Mouse (Mus musculus) midbrain, embryonic 13.5 days (tissue): ENCODE measurements around the gene Amhr2. TPM values are rescaled to one million over a fixed set of nuclear protein-coding genes. Genes with fewer than 3 reads are reported as not detected.

Source experiments
- ATAC-seq: fragments of 200-750 bp; cut with Nextera tagmentation; 2 replicates; pipeline ENCODE4 v1.8.0; 2017; ENCODE audit warnings: mild to moderate bottlenecking, moderate TSS enrichment, moderate library complexity
- H3K27ac ChIP-seq: fragments of 300-500 bp; sonication (generic); 2 replicates; pipeline ENCODE4 v1.5.1; 2015; ENCODE audit warnings: inconsistent platforms, mild to moderate bottlenecking, moderate library complexity
- H3K27me3 ChIP-seq: fragments of 300-500 bp; sonication (generic); 2 replicates; pipeline ENCODE4 v1.6.1; 2015; ENCODE audit warnings: mild to moderate bottlenecking, inconsistent platforms
- H3K36me3 ChIP-seq: fragments of 300-500 bp; sonication (generic); 2 replicates; pipeline ENCODE4 v1.6.1; 2015; ENCODE audit warnings: mild to moderate bottlenecking, inconsistent platforms
- H3K4me1 ChIP-seq: fragments of 300-500 bp; sonication (generic); replicated peaks from 2 replicates; pipeline ENCODE4 v1.6.1; 2015; ENCODE audit warnings: inconsistent platforms
- H3K4me2 ChIP-seq: fragments of 300-500 bp; sonication (generic); replicated peaks from 2 replicates; pipeline ENCODE4 v1.6.1; 2015; ENCODE audit warnings: moderate library complexity, mild to moderate bottlenecking, inconsistent platforms
- H3K4me3 ChIP-seq: fragments of 300-500 bp; sonication (generic); replicated peaks from 2 replicates; pipeline ENCODE4 v1.5.1; 2015; ENCODE audit warnings: mild to moderate bottlenecking, inconsistent platforms
- H3K9ac ChIP-seq: fragments of 300-500 bp; sonication (generic); replicated peaks from 2 replicates; pipeline ENCODE4 v1.6.1; 2015; ENCODE audit warnings: mild to moderate bottlenecking, inconsistent platforms
- H3K9me3 ChIP-seq: fragments of 300-500 bp; sonication (generic); 2 replicates; pipeline ENCODE4 v1.6.1; 2016; ENCODE audit warnings: mild to moderate bottlenecking, inconsistent platforms
- WGBS: fragments of 180-500 bp; shearing (Covaris S2); methylation state at CpG from one replicate; pipeline ENCODE4 v1.1.7; 2015; 5-methylcytosine and 5-hydroxymethylcytosine counted together
- polyA plus RNA-seq: library from polyadenylated mRNA; unstranded; fragments of >200 nt; fragmentation: Nextera tagmentation; extraction: Ambion mirVana; gene quantifications from 2 replicates; pipeline ENCODE4 v1.2.1, GENCODE M21; 2015

Gene Amhr2
- polyA plus RNA-seq, 1 experiment from 2014 or later: 0.74 TPM

- no peak overlapping the region for H3K4me2 ChIP-seq
- H3K27ac ChIP-seq: no peak overlapping the region
- no peak overlapping the region for H3K9ac ChIP-seq
- 96% methylated on average over 4 of the region's 4 CpGs for WGBS
- H3K27me3 ChIP-seq: no peaks in the 10 kb centered on the region
- H3K4me3 ChIP-seq: no peak overlapping the region
- no peaks in the 10 kb centered on the region for H3K9me3 ChIP-seq
- H3K4me1 ChIP-seq: no peaks in the 10 kb centered on the region
- no peak for ATAC-seq
- peaks cover 57% of the 10 kb centered on the region for H3K36me3 ChIP-seq
These were observed 12.0 kb upstream of the Amhr2 start for GRCm38 (mm10) chr15:102433173-102433572.

- Histone ChIP-seq H3K36me3 (no peaks in the 10 kb centered on the region), H3K27ac (no peak overlapping the region), H3K4me1 (no peaks in the 10 kb centered on the region), H3K9me3 (no peaks in the 10 kb centered on the region), H3K27me3 (no peaks in the 10 kb centered on the region), H3K4me2 (no peak overlapping the region), H3K9ac (no peak overlapping the region), H3K4me3 (no peak overlapping the region)
- ATAC-seq: no peak
- WGBS: 50% methylated on average over 2 of the region's 2 CpGs
These were observed 2.7 kb upstream of the Amhr2 start for GRCm38 (mm10) chr15:102442490-102442889.

- Histone ChIP-seq H3K4me3 (no peak overlapping the region), H3K27ac (no peak overlapping the region), H3K9ac (no peak overlapping the region), H3K4me2 (no peak overlapping the region), H3K27me3 (no peaks in the 10 kb centered on the region), H3K4me1 (no peaks in the 10 kb centered on the region), H3K9me3 (no peaks in the 10 kb centered on the region), H3K36me3 (no peaks in the 10 kb centered on the region)
- ATAC-seq: no peak
- 69% methylated on average over 5 of the region's 6 CpGs for WGBS
These were observed 1.3 kb downstream of the Amhr2 start for GRCm38 (mm10) chr15:102446448-102446847.

GRCm38 (mm10) chr15:102449366-102449765 is 4.2 kb downstream of the Amhr2 start:
- 75% methylated on average over 8 of the region's 8 CpGs for WGBS
- H3K36me3 ChIP-seq: no peaks in the 10 kb centered on the region
- no peak for ATAC-seq
- H3K4me1 ChIP-seq: no peaks in the 10 kb centered on the region
- H3K9ac ChIP-seq: no peak overlapping the region
- no peaks in the 10 kb centered on the region for H3K9me3 ChIP-seq
- H3K27ac ChIP-seq: no peak overlapping the region
- no peaks in the 10 kb centered on the region for H3K27me3 ChIP-seq
- no peak overlapping the region for H3K4me3 ChIP-seq
- no peak overlapping the region for H3K4me2 ChIP-seq

- no peaks in the 10 kb centered on the region for H3K4me1 ChIP-seq
- H3K9ac ChIP-seq: no peak overlapping the region
- H3K27ac ChIP-seq: no peak overlapping the region
- H3K27me3 ChIP-seq: no peaks in the 10 kb centered on the region
- no peak for ATAC-seq
- WGBS: 31% methylated on average over 7 of the region's 7 CpGs
- no peaks in the 10 kb centered on the region for H3K9me3 ChIP-seq
- no peak overlapping the region for H3K4me2 ChIP-seq
- no peak overlapping the region for H3K4me3 ChIP-seq
- no peaks in the 10 kb centered on the region for H3K36me3 ChIP-seq
These were observed 5.8 kb downstream of the Amhr2 start for GRCm38 (mm10) chr15:102450928-102451327.

GRCm38 (mm10) chr15:102451666-102452430 is 6.7 kb downstream of the Amhr2 start:
- Histone ChIP-seq H3K27me3 (no peaks in the 10 kb centered on the region), H3K4me3 (no peak overlapping the region), H3K4me2 (no peak overlapping the region), H3K9me3 (no peaks in the 10 kb centered on the region), H3K27ac (no peak overlapping the region), H3K4me1 (no peaks in the 10 kb centered on the region), H3K9ac (no peak overlapping the region), H3K36me3 (no peaks in the 10 kb centered on the region)
- no peak for ATAC-seq
- WGBS: 85% methylated on average over 26 of the region's 26 CpGs

- Histone ChIP-seq H3K27ac (no peak overlapping the region), H3K36me3 (no peaks in the 10 kb centered on the region), H3K4me3 (no peak overlapping the region), H3K27me3 (no peaks in the 10 kb centered on the region), H3K9me3 (no peaks in the 10 kb centered on the region), H3K4me2 (no peak overlapping the region), H3K4me1 (peaks cover 19% of the 10 kb centered on the region), H3K9ac (no peak overlapping the region)
- no peak for ATAC-seq
- WGBS: 36% methylated on average over 6 of the region's 6 CpGs
These were observed 10.8 kb downstream of the Amhr2 start for GRCm38 (mm10) chr15:102455993-102456392.

- Histone ChIP-seq H3K36me3 (peaks cover 10% of the 10 kb centered on the region), H3K4me3 (peak overlapping the region; percentile 52), H3K9me3 (no peaks in the 10 kb centered on the region), H3K27me3 (no peaks in the 10 kb centered on the region), H3K27ac (0 out of 2 replicates have a peak overlapping the region, but pooled peaks have one; percentile 10), H3K4me1 (peaks cover 22% of the 10 kb centered on the region), H3K4me2 (peak overlapping the region; percentile 66), H3K9ac (peak overlapping the region; percentile 61; the same call in 1 of the 2 replicates)
- 86% methylated on average over 5 of the region's 5 CpGs for WGBS
- no peak for ATAC-seq
These were observed 13.0 kb downstream of the Amhr2 start for GRCm38 (mm10) chr15:102458050-102458736.

GRCm38 (mm10) chr15:102458904-102459317 is 13.7 kb downstream of the Amhr2 start, which contains the start of gene Prr13:
Gene Prr13, plus strand, starts transcription at chr15:102459028.
- H3K9ac ChIP-seq: peak within 1 kb of the TSS; percentile 61
- H3K36me3 ChIP-seq: peaks cover 15% of the 10 kb centered on the region
- peak within 1 kb of the TSS; percentile 52 for H3K4me3 ChIP-seq
- no peaks in the 10 kb centered on the region for H3K27me3 ChIP-seq
- WGBS: under 1% methylated on average over 19 of the region's 19 CpGs
- peak; percentile 92 for ATAC-seq
- H3K4me1 ChIP-seq: peaks cover 22% of the 10 kb centered on the region
- H3K27ac ChIP-seq: peak within 1 kb of the TSS; percentile 10; the same call in 1 of the 2 replicates
- peak within 1 kb of the TSS; percentile 66 for H3K4me2 ChIP-seq
- H3K9me3 ChIP-seq: no peaks in the 10 kb centered on the region

- peak overlapping the region; percentile 61 for H3K9ac ChIP-seq
- WGBS: 42% methylated on average over 6 of the region's 6 CpGs
- H3K9me3 ChIP-seq: no peaks in the 10 kb centered on the region
- no peak overlapping the region; the same call in 1 of the 2 replicates for H3K27ac ChIP-seq
- H3K27me3 ChIP-seq: no peaks in the 10 kb centered on the region
- H3K4me3 ChIP-seq: peak overlapping the region; percentile 52
- peaks cover 15% of the 10 kb centered on the region for H3K36me3 ChIP-seq
- peaks cover 22% of the 10 kb centered on the region for H3K4me1 ChIP-seq
- H3K4me2 ChIP-seq: peak overlapping the region; percentile 66
- ATAC-seq: 0 out of 2 replicates have a peak, but pooled peaks have one; percentile 40
These were observed 14.2 kb downstream of the Amhr2 start for GRCm38 (mm10) chr15:102459381-102459780.

GRCm38 (mm10) chr15:102459847-102460246 is 14.7 kb downstream of the Amhr2 start:
- no peak for ATAC-seq
- no peaks in the 10 kb centered on the region for H3K27me3 ChIP-seq
- H3K9ac ChIP-seq: peak overlapping the region; percentile 61
- H3K4me1 ChIP-seq: peaks cover 22% of the 10 kb centered on the region
- H3K27ac ChIP-seq: no peak overlapping the region
- H3K4me2 ChIP-seq: peak overlapping the region; percentile 66
- WGBS: 76% methylated on average over 5 of the region's 5 CpGs
- H3K36me3 ChIP-seq: peaks cover 15% of the 10 kb centered on the region
- H3K4me3 ChIP-seq: peak overlapping the region; percentile 52; the same call in 1 of the 2 replicates
- H3K9me3 ChIP-seq: no peaks in the 10 kb centered on the region

GRCm38 (mm10) chr15:102460409-102460808 is 15.2 kb downstream of the Amhr2 start:
- no peak for ATAC-seq
- Histone ChIP-seq H3K36me3 (peaks cover 15% of the 10 kb centered on the region), H3K4me2 (peak overlapping the region; percentile 15; the same call in 1 of the 2 replicates), H3K9ac (peak overlapping the region; percentile 2; the same call in 1 of the 2 replicates), H3K4me3 (no peak overlapping the region), H3K4me1 (peaks cover 22% of the 10 kb centered on the region), H3K27me3 (no peaks in the 10 kb centered on the region), H3K27ac (no peak overlapping the region), H3K9me3 (no peaks in the 10 kb centered on the region)
- 85% methylated on average over 12 of the region's 12 CpGs for WGBS
